Mouse (Mus musculus): Measurements from ENCODE around the gene Dazap1. TPM values are rescaled to one million over a fixed set of nuclear protein-coding genes. Genes with fewer than 3 reads are reported as not detected.
A peak's percentile ranks its signal among the peaks of the same experiment; 100 is the strongest.

The Dazap1 gene
- total and polyA plus RNA-seq, 3 experiments: 41.0 to 57.9 (median 56.4) TPM

GRCm38 (mm10) chr10:80270734-80271181, 9.5 kb downstream of the Dazap1 start:
- H3K79me2 ChIP-seq (replicated peaks; ENCODE audit: control insufficient read depth, insufficient read depth, low read length): peaks cover 13% of the 10 kb centered on the region
- WGBS: 36% methylated on average over 6 of the region's 6 CpGs
- intact Hi-C loops (cut with DNase I): no loop called here
- DNase-seq: no peak
- no peak overlapping the region for H3K4me3 ChIP-seq
- no peaks in the 10 kb centered on the region for H3K27me3 ChIP-seq (ENCODE audit: control insufficient read depth, insufficient read depth, low read length)
- peak overlapping the region; percentile 11; the same call in 1 of the 2 replicates for H3K27ac ChIP-seq
- H3K4me1 ChIP-seq (ENCODE audit: control insufficient read depth, insufficient read depth, low read length): peaks cover 29% of the 10 kb centered on the region
- H3K9ac ChIP-seq (ENCODE audit: low read depth, low read length): peak overlapping the region; percentile 10
- H3K36me3 ChIP-seq (ENCODE audit: control insufficient read depth, insufficient read depth, low read length): peaks cover 7% of the 10 kb centered on the region
- TF ChIP-seq CTCF (IDR thresholded peaks at IDR 0.05): no peak
- TF ChIP-seq POLR2A (IDR thresholded peaks at IDR 0.05; ENCODE audit: insufficient read depth, low read depth, low read length): no peak
- TF ChIP-seq EP300 (IDR thresholded peaks at IDR 0.05; ENCODE audit: insufficient read depth, low read depth, low read length): no peak

- TF ChIP-seq POLR2A (IDR thresholded peaks at IDR 0.05; ENCODE audit: insufficient read depth, low read depth, low read length) (0 out of 2 replicates have a peak, but pooled peaks have one; percentile 14), EP300 (IDR thresholded peaks at IDR 0.05; ENCODE audit: insufficient read depth, low read depth, low read length) (no peak), CTCF (IDR thresholded peaks at IDR 0.05) (no peak)
- intact Hi-C loops (cut with DNase I): no loop called here
- Histone ChIP-seq H3K4me3 (no peak overlapping the region), H3K4me1 (ENCODE audit: control insufficient read depth, insufficient read depth, low read length) (peaks cover 29% of the 10 kb centered on the region), H3K27me3 (ENCODE audit: control insufficient read depth, insufficient read depth, low read length) (no peaks in the 10 kb centered on the region), H3K9ac (ENCODE audit: low read depth, low read length) (peak overlapping the region; percentile 10; the same call in 1 of the 2 replicates), H3K79me2 (replicated peaks; ENCODE audit: control insufficient read depth, insufficient read depth, low read length) (peaks cover 13% of the 10 kb centered on the region), H3K27ac (no peak overlapping the region; the same call in 1 of the 2 replicates), H3K36me3 (ENCODE audit: control insufficient read depth, insufficient read depth, low read length) (peaks cover 6% of the 10 kb centered on the region)
- 55% methylated on average over 5 of the region's 5 CpGs for WGBS
- no peak for DNase-seq
Measured at GRCm38 (mm10) chr10:80271186-80271843, 10.0 kb downstream of the Dazap1 start.

- Histone ChIP-seq H3K4me1 (ENCODE audit: control insufficient read depth, insufficient read depth, low read length) (peaks cover 29% of the 10 kb centered on the region), H3K27ac (no peak overlapping the region), H3K9ac (ENCODE audit: low read depth, low read length) (no peak overlapping the region), H3K79me2 (replicated peaks; ENCODE audit: control insufficient read depth, insufficient read depth, low read length) (peaks cover 13% of the 10 kb centered on the region), H3K27me3 (ENCODE audit: control insufficient read depth, insufficient read depth, low read length) (no peaks in the 10 kb centered on the region), H3K4me3 (no peak overlapping the region), H3K36me3 (ENCODE audit: control insufficient read depth, insufficient read depth, low read length) (peaks cover 3% of the 10 kb centered on the region; the same call in 1 of the 2 replicates)
- no peak for DNase-seq
- no peak for TF ChIP-seq EP300 (IDR thresholded peaks at IDR 0.05; ENCODE audit: insufficient read depth, low read depth, low read length)
- TF ChIP-seq POLR2A (IDR thresholded peaks at IDR 0.05; ENCODE audit: insufficient read depth, low read depth, low read length): no peak
- no peak for TF ChIP-seq CTCF (IDR thresholded peaks at IDR 0.05)
- 63% methylated on average over 8 of the region's 8 CpGs for WGBS
- intact Hi-C loops (cut with DNase I): no loop called here
Measured at GRCm38 (mm10) chr10:80271870-80272585, 10.7 kb downstream of the Dazap1 start.

- TF ChIP-seq EP300 (IDR thresholded peaks at IDR 0.05; ENCODE audit: insufficient read depth, low read depth, low read length): no peak
- no peak for TF ChIP-seq CTCF (IDR thresholded peaks at IDR 0.05)
- TF ChIP-seq POLR2A (IDR thresholded peaks at IDR 0.05; ENCODE audit: insufficient read depth, low read depth, low read length): no peak
- Histone ChIP-seq H3K36me3 (ENCODE audit: control insufficient read depth, insufficient read depth, low read length) (no peaks in the 10 kb centered on the region), H3K79me2 (replicated peaks; ENCODE audit: control insufficient read depth, insufficient read depth, low read length) (peaks cover 10% of the 10 kb centered on the region), H3K4me1 (ENCODE audit: control insufficient read depth, insufficient read depth, low read length) (peaks cover 21% of the 10 kb centered on the region), H3K27me3 (ENCODE audit: control insufficient read depth, insufficient read depth, low read length) (no peaks in the 10 kb centered on the region), H3K9ac (ENCODE audit: low read depth, low read length) (no peak overlapping the region), H3K4me3 (no peak overlapping the region), H3K27ac (no peak overlapping the region)
- 59% methylated on average over 3 of the region's 3 CpGs for WGBS
- DNase-seq: no peak
- intact Hi-C loops (cut with DNase I): no loop called here
Measured at GRCm38 (mm10) chr10:80273847-80274246, 12.6 kb downstream of the Dazap1 start.

GRCm38 (mm10) chr10:80276238-80276637, 15.0 kb downstream of the Dazap1 start:
- H3K36me3 ChIP-seq (ENCODE audit: control insufficient read depth, insufficient read depth, low read length): no peaks in the 10 kb centered on the region
- peaks cover 6% of the 10 kb centered on the region for H3K4me1 ChIP-seq (ENCODE audit: control insufficient read depth, insufficient read depth, low read length)
- no peaks in the 10 kb centered on the region for H3K27me3 ChIP-seq (ENCODE audit: control insufficient read depth, insufficient read depth, low read length)
- peaks cover 4% of the 10 kb centered on the region; the same call in 1 of the 2 replicates for H3K79me2 ChIP-seq (replicated peaks; ENCODE audit: control insufficient read depth, insufficient read depth, low read length)
- TF ChIP-seq POLR2A (IDR thresholded peaks at IDR 0.05; ENCODE audit: insufficient read depth, low read depth, low read length) (no peak), EP300 (IDR thresholded peaks at IDR 0.05; ENCODE audit: insufficient read depth, low read depth, low read length) (no peak), CTCF (IDR thresholded peaks at IDR 0.05) (no peak)
- intact Hi-C loops (cut with DNase I): no loop called here
- no peak overlapping the region for H3K27ac ChIP-seq
- 85% methylated on average over 5 of the region's 5 CpGs for WGBS
- DNase-seq: no peak
- no peak overlapping the region for H3K9ac ChIP-seq (ENCODE audit: low read depth, low read length)
- no peak overlapping the region for H3K4me3 ChIP-seq

- no peak overlapping the region for H3K4me3 ChIP-seq
- H3K27ac ChIP-seq: no peak overlapping the region
- H3K27me3 ChIP-seq (ENCODE audit: control insufficient read depth, insufficient read depth, low read length): no peaks in the 10 kb centered on the region
- H3K36me3 ChIP-seq (ENCODE audit: control insufficient read depth, insufficient read depth, low read length): no peaks in the 10 kb centered on the region
- intact Hi-C loops (cut with DNase I): no loop called here
- H3K4me1 ChIP-seq (ENCODE audit: control insufficient read depth, insufficient read depth, low read length): peaks cover 6% of the 10 kb centered on the region; the same call in 1 of the 2 replicates
- no peaks in the 10 kb centered on the region for H3K79me2 ChIP-seq (replicated peaks; ENCODE audit: control insufficient read depth, insufficient read depth, low read length)
- no peak overlapping the region for H3K9ac ChIP-seq (ENCODE audit: low read depth, low read length)
- no peak for DNase-seq
- 92% methylated on average over 9 of the region's 9 CpGs for WGBS
- no peak for TF ChIP-seq EP300 (IDR thresholded peaks at IDR 0.05; ENCODE audit: insufficient read depth, low read depth, low read length)
- TF ChIP-seq CTCF (IDR thresholded peaks at IDR 0.05): no peak
- no peak for TF ChIP-seq POLR2A (IDR thresholded peaks at IDR 0.05; ENCODE audit: insufficient read depth, low read depth, low read length)
Measured at GRCm38 (mm10) chr10:80278390-80278789, 17.1 kb downstream of the Dazap1 start.
